Mouse (Mus musculus) embryonic facial prominence, embryonic 14.5 days (tissue): ENCODE measurements around the gene Ptpn21. TPM values are rescaled to one million over a fixed set of nuclear protein-coding genes. Genes with fewer than 3 reads are reported as not detected.

Experiments used
- polyA plus RNA-seq: library from polyadenylated mRNA; unstranded; fragments of >200 nt; fragmentation: Nextera tagmentation; extraction: Ambion mirVana; gene quantifications from 2 replicates; pipeline ENCODE4 v1.2.1, GENCODE M21; 2014

Ptpn21 gene
- polyA plus RNA-seq, 1 experiment from 2014 or later: 11.7 TPM

Other genes starting within 250 kb of the Ptpn21 start
- 2.8 and 2.9 TPM in 2 replicates for gene Kcnk10, start 159.1 kb downstream of the Ptpn21 start, polyA plus RNA-seq
- 9.9 and 13.4 TPM in 2 replicates for gene Spata7, start 109.2 kb downstream of the Ptpn21 start, polyA plus RNA-seq
- gene Zc3h14, start 9.6 kb upstream of the Ptpn21 start, polyA plus RNA-seq: 113 and 128 TPM in 2 replicates
- 2.5 and 2.6 TPM in 2 replicates for gene Eml5, start 164.1 kb upstream of the Ptpn21 start, polyA plus RNA-seq
- 26.9 and 28.1 TPM in 2 replicates for gene Ttc8, start 183.2 kb upstream of the Ptpn21 start, polyA plus RNA-seq